Mouse (Mus musculus): Measurements from ENCODE around the gene Pten. TPM values are rescaled to one million over a fixed set of nuclear protein-coding genes. Genes with fewer than 3 reads are reported as not detected.

Pten gene
- total and polyA plus RNA-seq, 2 experiments from 2014 or later: 12.3 to 122 TPM

- DNase-seq: peak; percentile 76
- Histone ChIP-seq H3K9ac (no peak overlapping the region), H3K4me1 (ENCODE audit: insufficient read depth) (no peaks in the 10 kb centered on the region; the same call in 1 of the 2 replicates), H3K4me3 (ENCODE audit: low read depth, low read length) (no peak overlapping the region), H3K4me2 (ENCODE audit: low read depth) (no peak overlapping the region), H3K36me3 (ENCODE audit: insufficient read depth) (no peaks in the 10 kb centered on the region), H3K9me3 (ENCODE audit: low read length) (no peaks in the 10 kb centered on the region), H3K27ac (ENCODE audit: low read depth, low read length) (no peak overlapping the region), H3K27me3 (ENCODE audit: insufficient read depth, low read length) (no peaks in the 10 kb centered on the region)
- ATAC-seq: no peak
- TF ChIP-seq CTCF (IDR thresholded peaks at IDR 0.05; ENCODE audit: low read depth): peak; percentile 82
- 0% methylated on average over 3 of the region's 3 CpGs for WGBS
Observed at GRCm38 (mm10) chr19:32715201-32715600, 42.1 kb upstream of the Pten start.

DNA sequence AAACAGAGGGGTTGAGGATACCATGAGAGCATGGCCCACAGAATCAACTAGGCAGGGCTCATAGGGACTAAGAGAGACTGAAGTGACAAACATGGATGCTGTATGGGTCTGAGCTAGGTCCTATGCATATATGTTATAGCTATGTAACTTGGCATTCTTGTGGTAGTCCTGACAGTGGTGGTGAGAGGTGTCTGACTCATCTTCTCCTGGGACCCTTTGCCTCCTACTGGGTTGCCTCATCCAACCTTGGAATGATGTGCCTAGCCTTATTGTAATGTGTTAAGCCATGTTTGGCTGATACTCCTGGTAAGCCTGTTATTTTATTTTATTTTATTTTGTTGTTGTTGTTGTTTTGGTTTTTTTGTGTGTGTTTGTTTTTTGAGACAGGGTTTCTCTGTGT is 41.6 kb upstream of the Pten start:
- ATAC-seq (no peak), DNase-seq (no peak)
- H3K9ac ChIP-seq: no peak overlapping the region
- no peak for TF ChIP-seq CTCF (IDR thresholded peaks at IDR 0.05; ENCODE audit: low read depth)
- no peak overlapping the region for H3K4me2 ChIP-seq (ENCODE audit: low read depth)
- H3K4me1 ChIP-seq (ENCODE audit: insufficient read depth): no peaks in the 10 kb centered on the region; the same call in 1 of the 2 replicates
- no peaks in the 10 kb centered on the region for H3K36me3 ChIP-seq (ENCODE audit: insufficient read depth)
- H3K27me3 ChIP-seq (ENCODE audit: insufficient read depth, low read length): no peaks in the 10 kb centered on the region
- no peak overlapping the region for H3K27ac ChIP-seq (ENCODE audit: low read depth, low read length)
- H3K4me3 ChIP-seq (ENCODE audit: low read depth, low read length): no peak overlapping the region
- H3K9me3 ChIP-seq (ENCODE audit: low read length): no peaks in the 10 kb centered on the region

GRCm38 (mm10) chr19:32717590-32717989 is 39.7 kb upstream of the Pten start:
- Histone ChIP-seq H3K27ac (ENCODE audit: low read depth, low read length) (no peak overlapping the region), H3K4me1 (ENCODE audit: insufficient read depth) (no peaks in the 10 kb centered on the region), H3K4me3 (ENCODE audit: low read depth, low read length) (no peak overlapping the region), H3K36me3 (ENCODE audit: insufficient read depth) (no peaks in the 10 kb centered on the region), H3K4me2 (ENCODE audit: low read depth) (no peak overlapping the region), H3K9me3 (ENCODE audit: low read length) (no peaks in the 10 kb centered on the region), H3K9ac (no peak overlapping the region), H3K27me3 (ENCODE audit: insufficient read depth, low read length) (no peaks in the 10 kb centered on the region)
- ATAC-seq (no peak), DNase-seq (no peak)
- WGBS: 63% methylated on average over 3 of the region's 3 CpGs
- peak; percentile 29 for TF ChIP-seq CTCF (IDR thresholded peaks at IDR 0.05; ENCODE audit: low read depth)

DNA sequence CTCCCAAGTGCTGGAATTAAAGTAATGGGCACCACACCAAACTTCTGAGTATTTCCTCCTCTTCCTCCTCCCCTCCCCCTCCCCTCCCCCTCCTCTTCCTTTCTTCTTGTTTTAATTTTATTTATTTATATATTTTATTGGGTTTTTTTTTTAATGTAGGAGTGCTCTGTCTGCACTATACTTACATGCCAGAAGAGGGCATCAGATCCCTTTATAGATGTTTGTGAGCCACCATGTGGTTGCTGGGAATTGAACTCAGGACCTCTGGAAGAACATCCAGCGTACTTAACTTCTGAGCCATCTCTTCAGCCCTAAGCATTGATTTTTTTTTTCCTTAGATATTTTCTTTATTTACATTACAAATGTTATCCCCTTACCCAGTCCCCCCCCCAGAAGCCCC is 37.0 kb upstream of the Pten start:
- Histone ChIP-seq H3K4me1 (ENCODE audit: insufficient read depth) (no peaks in the 10 kb centered on the region), H3K36me3 (ENCODE audit: insufficient read depth) (no peaks in the 10 kb centered on the region), H3K27ac (ENCODE audit: low read depth, low read length) (no peak overlapping the region), H3K27me3 (ENCODE audit: insufficient read depth, low read length) (no peaks in the 10 kb centered on the region), H3K4me3 (ENCODE audit: low read depth, low read length) (no peak overlapping the region), H3K9ac (no peak overlapping the region), H3K4me2 (ENCODE audit: low read depth) (no peak overlapping the region), H3K9me3 (ENCODE audit: low read length) (no peaks in the 10 kb centered on the region)
- TF ChIP-seq CTCF (IDR thresholded peaks at IDR 0.05; ENCODE audit: low read depth): no peak
- WGBS: 94% methylated on average over 1 of the region's 1 CpGs
- DNase-seq: no peak
- no peak for ATAC-seq

DNA sequence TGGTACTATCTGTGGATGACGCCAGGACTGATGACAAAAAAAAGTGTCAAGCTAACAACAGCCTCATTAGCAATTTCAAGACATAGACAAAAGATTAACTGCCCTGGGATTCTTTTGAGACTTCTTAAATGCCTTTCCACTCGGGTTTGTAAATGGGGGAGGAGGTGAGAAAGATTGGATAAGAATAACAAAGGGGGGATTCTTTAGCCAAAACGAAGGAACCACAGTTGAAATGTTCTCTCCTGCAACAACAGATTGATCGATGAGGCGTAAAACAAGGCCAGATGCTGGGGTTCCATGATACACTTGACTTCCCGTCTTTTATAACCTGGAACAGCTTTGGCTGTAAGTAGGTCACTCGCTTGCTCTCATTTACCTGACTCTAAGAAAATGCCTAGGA is 33.5 kb upstream of the Pten start:
- H3K9ac ChIP-seq: no peak overlapping the region
- no peaks in the 10 kb centered on the region for H3K27me3 ChIP-seq (ENCODE audit: insufficient read depth, low read length)
- H3K4me2 ChIP-seq (ENCODE audit: low read depth): no peak overlapping the region
- DNase-seq: no peak
- 16% methylated on average over 7 of the region's 7 CpGs for WGBS
- no peak for ATAC-seq
- TF ChIP-seq CTCF (IDR thresholded peaks at IDR 0.05; ENCODE audit: low read depth): no peak
- no peaks in the 10 kb centered on the region for H3K36me3 ChIP-seq (ENCODE audit: insufficient read depth)
- H3K9me3 ChIP-seq (ENCODE audit: low read length): no peaks in the 10 kb centered on the region
- H3K27ac ChIP-seq (ENCODE audit: low read depth, low read length): no peak overlapping the region
- H3K4me1 ChIP-seq (ENCODE audit: insufficient read depth): no peaks in the 10 kb centered on the region; the same call in 1 of the 2 replicates
- no peak overlapping the region for H3K4me3 ChIP-seq (ENCODE audit: low read depth, low read length)

DNA sequence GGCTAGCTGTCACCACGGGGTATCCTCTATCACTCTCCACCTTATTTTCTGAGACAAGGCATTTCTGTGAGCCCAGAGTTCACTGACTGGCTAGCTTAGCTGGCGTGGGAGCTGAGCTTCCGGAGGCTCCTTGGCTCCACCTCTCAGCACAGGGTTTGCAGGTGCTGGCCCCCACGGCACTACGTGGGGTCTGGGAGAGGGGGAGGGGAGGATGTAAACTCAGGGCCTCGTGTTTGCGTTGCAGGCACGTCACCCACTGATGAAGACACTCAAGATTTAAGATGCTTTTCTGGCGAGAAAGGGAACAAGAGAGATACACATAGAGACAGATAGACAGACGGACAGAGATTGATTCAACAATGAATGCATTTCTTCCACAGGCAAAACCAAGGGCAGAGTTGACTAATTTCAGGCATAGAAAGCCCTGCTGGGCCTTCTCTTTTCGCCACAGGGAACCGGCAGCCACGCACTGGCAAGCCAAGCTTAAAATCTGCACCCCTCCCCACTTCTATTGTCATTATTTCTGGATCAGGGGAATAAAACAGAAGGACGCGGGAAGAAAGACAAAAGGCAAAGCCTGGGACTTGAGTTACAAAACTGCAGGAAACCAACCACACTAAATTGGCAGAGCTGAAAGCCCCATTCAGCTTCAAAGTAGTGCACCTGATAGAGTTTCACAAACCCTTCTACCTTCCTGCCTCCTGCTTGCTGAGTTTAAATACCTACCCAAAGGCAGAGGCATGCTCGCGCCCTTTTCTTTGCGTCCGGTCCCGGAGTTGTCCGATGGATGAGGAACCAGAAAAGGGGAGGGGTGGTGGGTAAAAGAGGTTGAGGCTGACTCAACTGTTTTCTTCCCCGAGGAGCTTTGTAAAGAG is 30.6 kb upstream of the Pten start:
- ATAC-seq: peak; percentile 36; the same call in 1 of the 2 replicates
- Histone ChIP-seq H3K4me3 (ENCODE audit: low read depth, low read length) (peak overlapping the region; percentile 1; the same call in 1 of the 2 replicates), H3K27me3 (ENCODE audit: insufficient read depth, low read length) (no peaks in the 10 kb centered on the region), H3K36me3 (ENCODE audit: insufficient read depth) (no peaks in the 10 kb centered on the region), H3K4me1 (ENCODE audit: insufficient read depth) (no peaks in the 10 kb centered on the region; the same call in 1 of the 2 replicates), H3K27ac (ENCODE audit: low read depth, low read length) (no peak overlapping the region), H3K4me2 (ENCODE audit: low read depth) (peak overlapping the region; percentile 30), H3K9ac (no peak overlapping the region), H3K9me3 (ENCODE audit: low read length) (no peaks in the 10 kb centered on the region)
- DNase-seq: peak; percentile 17
- WGBS: 3% methylated on average over 22 of the region's 22 CpGs
- no peak for TF ChIP-seq CTCF (IDR thresholded peaks at IDR 0.05; ENCODE audit: low read depth)

DNA sequence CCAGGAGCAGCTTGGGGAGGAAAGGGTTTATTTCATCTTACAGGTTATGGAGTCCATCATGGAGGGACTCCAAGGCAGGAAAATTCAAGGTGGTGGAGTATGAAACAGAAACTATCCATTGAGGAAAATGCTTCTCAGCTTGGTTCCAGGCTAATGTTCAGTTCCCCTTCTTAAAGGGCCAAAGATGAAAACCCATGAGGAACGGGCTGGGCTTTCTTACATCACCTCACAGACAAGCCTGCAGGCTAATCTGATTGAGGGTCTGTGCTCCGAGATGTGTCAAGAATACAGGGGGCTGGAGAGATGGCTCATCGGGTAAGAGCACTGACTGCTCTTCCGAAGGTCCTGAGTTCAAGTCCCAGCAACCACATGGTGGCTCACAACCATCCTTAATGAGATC is 27.5 kb upstream of the Pten start:
- Histone ChIP-seq H3K36me3 (ENCODE audit: insufficient read depth) (no peaks in the 10 kb centered on the region), H3K4me2 (ENCODE audit: low read depth) (no peak overlapping the region), H3K9ac (no peak overlapping the region), H3K4me1 (ENCODE audit: insufficient read depth) (no peaks in the 10 kb centered on the region; the same call in 1 of the 2 replicates), H3K27me3 (ENCODE audit: insufficient read depth, low read length) (no peaks in the 10 kb centered on the region), H3K27ac (ENCODE audit: low read depth, low read length) (no peak overlapping the region), H3K4me3 (ENCODE audit: low read depth, low read length) (no peak overlapping the region), H3K9me3 (ENCODE audit: low read length) (no peaks in the 10 kb centered on the region)
- TF ChIP-seq CTCF (IDR thresholded peaks at IDR 0.05; ENCODE audit: low read depth): no peak
- WGBS: 88% methylated on average over 4 of the region's 4 CpGs
- DNase-seq (no peak), ATAC-seq (no peak)
